ENCODE assay signal across 19 mouse cellular contexts in genomic region chr6:5409676-5410075, GRCm38 (mm10). TPM values are rescaled to one million over a fixed set of nuclear protein-coding genes. Genes with fewer than 3 reads are reported as not detected.
"Had no signal": no experiment of that assay in that cellular context is flagged by ENCODE, and none has a peak within 500 bp of the region (broad histone marks: within the 10 kb centered on the region; RNA-seq: fewer than 3 reads in every experiment).

No protein-coding gene starts in this region.

- H3K27me3 ChIP-seq: kidney, embryonic 15.5 days; liver, embryonic 13.5 days; midbrain, embryonic 15.5 days; neural tube, embryonic 12.5 days; neural tube, embryonic 15.5 days; stomach, embryonic 15.5 days had no signal

- H3K9ac ChIP-seq: kidney, embryonic 15.5 days; liver, embryonic 13.5 days; midbrain, embryonic 12.5 days; midbrain, embryonic 15.5 days; neural tube, embryonic 12.5 days; neural tube, embryonic 15.5 days; stomach, embryonic 15.5 days had no signal

- H3K4me1 ChIP-seq: kidney, embryonic 15.5 days; stomach, embryonic 15.5 days had no signal

- DNase-seq: kidney, postnatal 10 days; kidney, postnatal 36 days; layer of hippocampus, postnatal 36 days; liver, embryonic 13.5 days; lung, adult 2 months; lung, postnatal 14 days; lung, postnatal 4 days; right cerebral cortex, adult 18-20 months; right cerebral cortex, postnatal 25 days; spleen, adult 18-20 months; thymus, postnatal 25 days had no signal

- H3K9me3 ChIP-seq: kidney, embryonic 15.5 days; liver, embryonic 13.5 days; midbrain, embryonic 12.5 days; midbrain, embryonic 15.5 days; neural tube, embryonic 12.5 days; neural tube, embryonic 15.5 days; stomach, embryonic 15.5 days had no signal

- H3K4me2 ChIP-seq: kidney, embryonic 15.5 days; liver, embryonic 13.5 days; midbrain, embryonic 12.5 days; midbrain, embryonic 15.5 days; neural tube, embryonic 12.5 days; neural tube, embryonic 15.5 days; stomach, embryonic 15.5 days had no signal

- H3K27ac ChIP-seq: kidney, embryonic 15.5 days; left cerebral cortex, adult 2 months; liver, embryonic 13.5 days; neural tube, embryonic 12.5 days; stomach, embryonic 15.5 days had no signal

- H3K4me3 ChIP-seq: kidney, embryonic 15.5 days; left cerebral cortex, adult 2 months; liver, embryonic 13.5 days; midbrain, embryonic 12.5 days; midbrain, embryonic 15.5 days; neural tube, embryonic 12.5 days; neural tube, embryonic 15.5 days; stomach, embryonic 15.5 days had no signal

- H3K36me3 ChIP-seq: kidney, embryonic 15.5 days; liver, embryonic 13.5 days; midbrain, embryonic 12.5 days; midbrain, embryonic 15.5 days; neural tube, embryonic 12.5 days; neural tube, embryonic 15.5 days; stomach, embryonic 15.5 days had no signal

RNA-seq across cellular contexts. Expression of gene Asb4, which starts 26.5 kb away (rescaled TPM):
- total RNA-seq: megakaryocyte progenitor cell, adult 5-6 weeks had no signal
